Mouse (Mus musculus) heart, postnatal 0 days (tissue): ENCODE results near the gene Fntb. TPM values are rescaled to one million over a fixed set of nuclear protein-coding genes. Genes with fewer than 3 reads are reported as not detected.

Experiments used
- ATAC-seq: fragments of 200-750 bp; cut with Nextera tagmentation; 2 replicates; pipeline ENCODE4 v1.8.0; 2017; ENCODE audit warnings: low read depth, moderate number of reproducible peaks, moderate library complexity; ENCODE audit not compliant: insufficient read depth
- DNase-seq: peaks from one replicate; pipeline ENCODE4 v3.0.0-alpha.2; 2016; ENCODE audit warnings: low spot score
- H3K27ac ChIP-seq: fragments of 300-500 bp; sonication (generic); 2 replicates; pipeline ENCODE4 v1.5.1; 2014; ENCODE audit warnings: low read depth, mild to moderate bottlenecking
- H3K27me3 ChIP-seq: fragments of 300-500 bp; sonication (generic); 2 replicates; pipeline ENCODE4 v1.6.1; 2014; ENCODE audit warnings: low read length, mixed read lengths; ENCODE audit not compliant: control insufficient read depth, insufficient read depth
- H3K36me3 ChIP-seq: fragments of 300-500 bp; sonication (generic); replicated peaks from 2 replicates; pipeline ENCODE4 v1.6.1; 2014; ENCODE audit warnings: low read length, mixed read lengths; ENCODE audit not compliant: control insufficient read depth, insufficient read depth
- H3K4me1 ChIP-seq: fragments of 300-500 bp; sonication (generic); 2 replicates; pipeline ENCODE4 v1.6.1; 2014; ENCODE audit warnings: antibody characterized with exemption; ENCODE audit not compliant: control insufficient read depth, insufficient read depth
- H3K4me2 ChIP-seq: fragments of 300-500 bp; sonication (generic); 2 replicates; pipeline ENCODE4 v1.6.1; 2014; ENCODE audit warnings: low read depth, mild to moderate bottlenecking, low read length, moderate library complexity
- H3K4me3 ChIP-seq: fragments of 300-500 bp; sonication (generic); 2 replicates; pipeline ENCODE4 v1.5.1; 2014; ENCODE audit warnings: low read depth, low read length
- H3K9ac ChIP-seq: fragments of 300-500 bp; sonication (generic); replicated peaks from 2 replicates; pipeline ENCODE4 v1.6.1; 2014; ENCODE audit warnings: low read depth, low read length, mixed read lengths
- H3K9me3 ChIP-seq: fragments of 300-500 bp; sonication (generic); replicated peaks from 2 replicates; pipeline ENCODE4 v1.6.1; 2016; ENCODE audit warnings: low read length; ENCODE audit not compliant: control insufficient read depth
- CTCF ChIP-seq: IDR thresholded peaks from 2 replicates; pipeline ENCODE4 v1.5.1; 2016; ENCODE audit warnings: antibody characterized with exemption, control low read depth, low read depth
- EP300 ChIP-seq: IDR thresholded peaks from 2 replicates; pipeline ENCODE4 v1.6.1; 2016; ENCODE audit warnings: antibody characterized with exemption, low read depth
- WGBS: fragments of 180-500 bp; shearing (Covaris S2); extraction: QIAGEN DNeasy Blood & Tissue Kit; methylation state at CpG from one replicate; pipeline ENCODE4 v1.1.7; 2014; 5-methylcytosine and 5-hydroxymethylcytosine counted together
- polyA plus RNA-seq: library from polyadenylated mRNA; unstranded; fragments of >200 nt; fragmentation: Nextera tagmentation; extraction: Ambion mirVana; gene quantifications from 2 replicates; pipeline ENCODE4 v1.2.1, GENCODE M21; 2015
- total RNA-seq: library from RNA; depleted of rRNA; stranded (reverse); fragments of >200 nt; gene quantifications from 2 replicates; pipeline ENCODE4 v1.2.3, GENCODE M21; 2014; ENCODE audit warnings: low replicate concordance

Gene Fntb
- total and polyA plus RNA-seq, 2 experiments from 2014 or later: 13.0 to 20.0 TPM

GRCm38 (mm10) chr12:76807796-76808195 lies 42.4 kb downstream of the Fntb start:
- Histone ChIP-seq H3K27me3 (no peaks in the 10 kb centered on the region), H3K27ac (no peak overlapping the region), H3K36me3 (no peaks in the 10 kb centered on the region), H3K4me1 (peaks cover 4% of the 10 kb centered on the region; the same call in 1 of the 2 replicates), H3K9ac (no peak overlapping the region), H3K9me3 (no peaks in the 10 kb centered on the region), H3K4me2 (no peak overlapping the region), H3K4me3 (no peak overlapping the region)
- ATAC-seq: no peak
- 64% methylated on average over 10 of the region's 10 CpGs for WGBS
- DNase-seq: no peak
- TF ChIP-seq EP300 (no peak), CTCF (no peak)

- H3K4me3 ChIP-seq: no peak overlapping the region
- no peak overlapping the region for H3K4me2 ChIP-seq
- 84% methylated on average over 5 of the region's 5 CpGs for WGBS
- H3K9ac ChIP-seq: no peak overlapping the region
- H3K36me3 ChIP-seq: no peaks in the 10 kb centered on the region
- H3K27me3 ChIP-seq: no peaks in the 10 kb centered on the region
- ATAC-seq (no peak), DNase-seq (no peak)
- H3K9me3 ChIP-seq: no peaks in the 10 kb centered on the region
- TF ChIP-seq CTCF (no peak), EP300 (no peak)
- H3K4me1 ChIP-seq: no peaks in the 10 kb centered on the region
- H3K27ac ChIP-seq: no peak overlapping the region
Measured at GRCm38 (mm10) chr12:76810491-76810890, 45.1 kb downstream of the Fntb start.

GRCm38 (mm10) chr12:76811006-76811405 lies 45.6 kb downstream of the Fntb start:
- Histone ChIP-seq H3K9ac (no peak overlapping the region), H3K4me2 (no peak overlapping the region), H3K36me3 (no peaks in the 10 kb centered on the region), H3K4me3 (no peak overlapping the region), H3K4me1 (no peaks in the 10 kb centered on the region), H3K27me3 (no peaks in the 10 kb centered on the region), H3K9me3 (no peaks in the 10 kb centered on the region), H3K27ac (no peak overlapping the region)
- TF ChIP-seq EP300: no peak
- ATAC-seq (no peak), DNase-seq (no peak)
- WGBS: 77% methylated on average over 4 of the region's 4 CpGs

- no peak for TF ChIP-seq CTCF
- TF ChIP-seq EP300: no peak
- Histone ChIP-seq H3K4me3 (no peak overlapping the region), H3K27ac (no peak overlapping the region), H3K36me3 (no peaks in the 10 kb centered on the region), H3K9me3 (no peaks in the 10 kb centered on the region), H3K4me1 (no peaks in the 10 kb centered on the region), H3K27me3 (no peaks in the 10 kb centered on the region), H3K4me2 (no peak overlapping the region), H3K9ac (no peak overlapping the region)
- WGBS: 60% methylated on average over 10 of the region's 10 CpGs
- ATAC-seq (peak; percentile 62), DNase-seq (no peak)
Measured at GRCm38 (mm10) chr12:76813543-76813942, 48.2 kb downstream of the Fntb start.

GRCm38 (mm10) chr12:76814120-76814519 lies 48.7 kb downstream of the Fntb start:
- WGBS: 79% methylated on average over 2 of the region's 2 CpGs
- no peak for ATAC-seq
- TF ChIP-seq CTCF: no peak
- no peak for TF ChIP-seq EP300
- DNase-seq: no peak
- H3K4me1 ChIP-seq: no peaks in the 10 kb centered on the region
- no peak overlapping the region for H3K27ac ChIP-seq
- H3K36me3 ChIP-seq: no peaks in the 10 kb centered on the region
- no peak overlapping the region for H3K4me2 ChIP-seq
- no peaks in the 10 kb centered on the region for H3K27me3 ChIP-seq
- H3K9me3 ChIP-seq: no peaks in the 10 kb centered on the region
- H3K4me3 ChIP-seq: no peak overlapping the region
- H3K9ac ChIP-seq: no peak overlapping the region

- Histone ChIP-seq H3K27me3 (peaks cover 17% of the 10 kb centered on the region), H3K27ac (no peak overlapping the region), H3K4me3 (no peak overlapping the region), H3K4me1 (no peaks in the 10 kb centered on the region), H3K4me2 (no peak overlapping the region), H3K9ac (no peak overlapping the region), H3K9me3 (no peaks in the 10 kb centered on the region), H3K36me3 (no peaks in the 10 kb centered on the region)
- TF ChIP-seq CTCF: no peak
- TF ChIP-seq EP300: no peak
- ATAC-seq (no peak), DNase-seq (no peak)
- 58% methylated on average over 4 of the region's 4 CpGs for WGBS
Measured at GRCm38 (mm10) chr12:76816720-76817119, 51.3 kb downstream of the Fntb start.
